Mouse (Mus musculus): ENCODE measurements around the gene Tmco1. TPM values are rescaled to one million over a fixed set of nuclear protein-coding genes. Genes with fewer than 3 reads are reported as not detected.
"Not testable (repeated sequence)": the region's sequence is repeated elsewhere in the genome, so short reads cannot be mapped to it uniquely, and the experiment has no call there.

The Tmco1 gene
- polyA plus RNA-seq, 1 experiment from 2014 or later = 76.2 TPM

DNA sequence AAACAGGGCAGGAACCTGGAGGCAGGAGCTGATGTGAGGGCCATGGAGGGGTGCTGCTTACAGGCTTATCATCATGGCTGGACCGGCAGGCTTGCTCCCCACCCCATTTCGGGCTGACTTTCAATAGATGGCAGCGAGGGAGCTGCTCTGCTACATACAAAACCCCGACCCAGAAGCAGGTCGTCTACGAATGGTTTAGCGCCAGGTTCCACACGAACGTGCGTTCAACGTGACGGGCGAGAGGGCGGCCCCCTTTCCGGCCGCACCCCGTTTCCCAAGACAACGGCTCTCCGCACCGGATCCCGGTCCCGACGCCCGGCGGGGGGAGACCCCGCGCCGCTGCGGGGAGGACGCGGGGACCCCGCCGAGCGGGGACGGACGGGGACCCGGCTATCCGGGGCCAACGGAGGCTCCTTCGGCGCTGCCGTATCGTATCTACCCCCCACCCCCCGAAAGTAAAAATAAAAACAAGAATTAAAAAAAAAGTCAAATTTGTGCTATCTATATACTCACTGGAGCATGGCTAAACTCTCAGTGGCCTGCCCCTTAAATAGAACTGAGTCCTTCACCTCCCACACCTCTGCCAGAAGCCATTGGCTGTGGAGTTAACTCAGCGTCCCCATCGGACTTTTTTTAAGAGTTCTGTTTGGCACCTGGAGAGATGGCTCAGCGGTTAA lies 32.1 kb downstream of the Tmco1 start:
- 1% methylated on average over 47 of the region's 47 CpGs for WGBS

DNA sequence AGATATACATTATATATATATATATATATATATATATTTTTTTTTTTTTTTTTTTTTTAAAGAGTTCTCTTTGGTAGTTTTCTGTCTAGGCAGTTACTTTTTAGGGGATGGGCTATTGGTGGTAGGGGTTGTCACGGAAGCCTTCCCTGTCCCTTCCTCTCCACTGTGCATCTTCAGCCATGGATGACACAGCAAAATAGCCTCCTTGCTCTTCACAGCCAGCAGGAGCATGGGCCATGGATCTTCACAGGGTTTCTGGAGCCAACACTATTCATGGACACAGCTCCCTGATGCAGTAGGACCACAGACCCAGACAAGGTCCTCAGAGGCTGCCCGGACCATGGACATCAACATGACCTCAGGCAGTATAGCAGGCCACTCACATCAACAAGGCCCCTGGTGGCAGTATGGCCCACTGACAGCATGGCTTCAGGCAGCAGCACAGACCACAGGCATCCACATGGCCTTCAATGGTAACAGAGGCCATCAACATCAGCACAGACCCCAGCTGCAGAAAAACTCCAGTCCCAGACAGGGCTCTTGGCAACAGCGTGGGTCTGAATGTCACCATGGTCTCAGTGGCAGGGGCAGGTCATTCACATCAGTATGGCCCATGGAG lies 32.8 kb downstream of the Tmco1 start:
- WGBS = 96% methylated on average over 3 of the region's 3 CpGs
- H3K4me2 ChIP-seq = no peak overlapping the region

More for the DNA sequence above, 32.1 kb downstream of the Tmco1 start:
- Histone ChIP-seq H3K27ac (replicated peaks) (no peak overlapping the region), H3K4me3 (replicated peaks) (peak overlapping the region; percentile 41), H3K36me3 (no peaks in the 10 kb centered on the region), H3K9me3 (replicated peaks) (no peaks in the 10 kb centered on the region), H3K4me2 (peak overlapping the region; percentile 75), H3K27me3 (replicated peaks) (peaks cover 9% of the 10 kb centered on the region), H3K9ac (replicated peaks) (peak overlapping the region; percentile 11; the same call in 1 of the 2 replicates), H3K4me1 (peaks cover 5% of the 10 kb centered on the region; the same call in 1 of the 2 replicates)
- ATAC-seq (ENCODE audit: low FRiP score) = 0 out of 2 replicates have a peak, but pooled peaks have one; percentile 21

DNA sequence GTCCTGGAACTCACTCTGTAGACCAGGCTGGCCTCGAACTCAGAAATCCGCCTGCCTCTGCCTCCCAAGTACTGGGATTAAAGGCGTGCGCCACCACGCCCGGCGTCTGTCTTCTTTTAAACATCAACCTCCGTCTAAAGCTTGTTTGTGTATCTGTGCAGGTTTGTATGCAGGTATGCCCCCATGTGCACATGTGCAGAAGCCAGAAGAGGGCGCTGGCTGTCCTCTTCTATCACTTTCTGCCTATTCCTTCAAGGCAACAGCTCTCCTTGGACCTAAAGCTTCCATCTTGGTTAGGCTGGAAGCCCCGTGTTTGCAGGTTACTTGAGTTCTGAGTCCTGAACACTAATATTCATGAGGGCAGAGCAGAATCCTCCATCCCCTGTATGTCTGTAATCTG lies 34.7 kb downstream of the Tmco1 start:
- Histone ChIP-seq H3K27me3 (replicated peaks) (peaks cover 9% of the 10 kb centered on the region), H3K9ac (replicated peaks) (no peak overlapping the region), H3K4me1 (0 out of 2 replicates have a peak, but pooled peaks cover 5% of the 10 kb centered on the region), H3K4me3 (replicated peaks) (no peak overlapping the region), H3K27ac (replicated peaks) (no peak overlapping the region), H3K4me2 (no peak overlapping the region), H3K9me3 (replicated peaks) (no peaks in the 10 kb centered on the region), H3K36me3 (no peaks in the 10 kb centered on the region)
- no peak for ATAC-seq (ENCODE audit: low FRiP score)
- WGBS = 93% methylated on average over 10 of the region's 10 CpGs

More for the DNA sequence above, 32.8 kb downstream of the Tmco1 start:
- Histone ChIP-seq H3K4me1 (peaks cover 5% of the 10 kb centered on the region; the same call in 1 of the 2 replicates), H3K36me3 (no peaks in the 10 kb centered on the region), H3K27ac (replicated peaks) (no peak overlapping the region), H3K9me3 (replicated peaks) (no peaks in the 10 kb centered on the region), H3K4me3 (replicated peaks) (no peak overlapping the region), H3K9ac (replicated peaks) (no peak overlapping the region), H3K27me3 (replicated peaks) (peaks cover 9% of the 10 kb centered on the region)
- no peak for ATAC-seq (ENCODE audit: low FRiP score)

DNA sequence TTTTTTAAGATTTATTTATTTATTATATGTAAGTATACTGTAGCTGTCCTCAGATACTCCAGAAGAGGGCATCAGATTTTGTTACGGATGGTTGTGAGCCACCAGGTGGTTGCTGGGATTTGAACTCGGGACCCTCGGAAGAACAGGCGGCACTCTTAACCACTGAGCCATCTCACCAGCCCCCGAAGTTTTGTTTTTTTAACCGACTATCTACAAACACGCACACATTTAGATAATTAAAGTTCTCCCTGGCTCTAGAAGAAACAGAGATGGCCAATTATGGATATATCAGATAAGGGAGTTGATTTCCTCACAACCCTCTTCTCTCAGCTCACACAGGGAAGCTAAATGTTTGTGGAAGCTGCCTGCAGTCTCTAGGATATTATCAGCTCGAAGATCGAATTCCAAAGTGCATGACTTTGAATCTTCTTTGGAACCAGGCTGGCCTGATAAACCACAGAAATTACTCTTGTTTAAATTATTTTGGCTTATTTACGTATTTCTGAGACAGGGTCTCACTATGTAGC lies 37.9 kb downstream of the Tmco1 start:
- H3K9ac ChIP-seq (replicated peaks); H3K9me3 ChIP-seq (replicated peaks); ATAC-seq (ENCODE audit: low FRiP score); H3K27ac ChIP-seq (replicated peaks); H3K4me2 ChIP-seq; H3K4me3 ChIP-seq (replicated peaks); H3K36me3 ChIP-seq; H3K27me3 ChIP-seq (replicated peaks): not testable (repeated sequence)
- peaks cover 10% of the 10 kb centered on the region for H3K4me1 ChIP-seq
- 93% methylated on average over 10 of the region's 10 CpGs for WGBS

DNA sequence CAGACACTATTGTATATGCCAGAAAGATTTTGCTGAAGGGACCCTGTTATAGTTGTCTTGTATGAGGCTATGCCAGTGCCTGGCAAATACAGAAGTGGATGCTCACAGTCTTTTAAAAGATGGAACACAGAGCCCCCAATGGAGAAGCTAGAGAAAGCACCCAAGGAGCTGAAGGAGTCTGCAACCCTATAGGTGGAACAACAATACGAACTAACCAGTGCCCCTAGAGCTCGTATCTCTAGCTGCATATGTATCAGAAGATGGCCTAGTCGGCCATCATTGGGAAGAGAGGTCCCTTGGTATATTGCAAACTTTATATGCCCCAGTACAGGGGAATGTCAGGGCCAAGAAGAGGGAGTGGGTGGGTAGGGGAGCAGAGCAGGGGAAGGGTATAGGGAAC lies 41.0 kb downstream of the Tmco1 start:
- ATAC-seq (ENCODE audit: low FRiP score); H3K36me3 ChIP-seq; H3K27me3 ChIP-seq (replicated peaks); H3K4me3 ChIP-seq (replicated peaks); H3K9me3 ChIP-seq (replicated peaks); H3K9ac ChIP-seq (replicated peaks): not testable (repeated sequence)
- H3K27ac ChIP-seq (replicated peaks) = 0 out of 2 replicates have a peak overlapping the region, but pooled peaks have one; percentile 81
- 53% methylated on average over 3 of the region's 3 CpGs for WGBS
- peaks cover 12% of the 10 kb centered on the region for H3K4me1 ChIP-seq
- peak overlapping the region; percentile 85; the same call in 1 of the 2 replicates for H3K4me2 ChIP-seq

DNA sequence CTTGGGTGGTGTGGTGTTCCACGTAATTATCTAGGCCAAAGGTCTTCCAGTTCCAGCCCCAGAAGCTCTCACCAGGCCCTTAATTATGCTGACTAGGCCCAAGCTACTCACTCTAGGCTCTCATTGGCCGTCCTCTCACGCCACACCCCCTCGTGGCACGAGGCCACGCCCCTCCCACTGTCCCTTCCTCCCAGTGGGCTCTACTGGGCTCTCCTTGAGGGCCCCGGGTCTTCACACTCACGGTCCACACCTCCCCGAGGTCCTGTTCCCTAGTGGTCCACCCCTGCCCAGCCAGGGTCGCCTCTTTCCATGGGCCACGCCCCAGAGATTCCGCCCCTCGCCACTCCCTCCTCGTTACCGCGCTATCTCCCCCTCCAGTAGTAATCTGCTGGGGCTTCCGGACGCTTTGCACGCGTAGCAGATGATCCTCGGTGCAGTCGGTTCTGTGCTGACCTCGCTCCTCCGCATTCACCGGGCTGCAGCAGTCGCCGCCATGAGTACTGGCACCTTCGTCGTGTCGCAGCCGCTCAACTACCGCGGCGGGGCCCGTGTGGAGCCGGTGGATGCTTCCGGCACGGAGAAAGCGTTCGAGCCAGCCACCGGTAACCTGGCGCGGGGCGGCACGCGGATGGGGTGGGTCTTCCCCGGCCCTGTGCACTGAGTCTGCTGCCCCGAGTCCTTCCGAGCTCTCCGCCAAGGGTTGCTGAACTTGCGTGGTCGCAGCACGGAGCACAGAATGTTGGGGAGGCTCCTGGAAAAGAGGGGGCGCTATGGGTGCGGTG lies 41.8 kb downstream of the Tmco1 start, which contains the start of gene Aldh9a1:
TSS of gene Aldh9a1 (plus strand) at position 177 of the 782 bp plus-strand sequence.
- ATAC-seq (ENCODE audit: low FRiP score) = peak; percentile 97
- peak within 1 kb of the TSS; percentile 81 for H3K27ac ChIP-seq (replicated peaks)
- H3K27me3 ChIP-seq (replicated peaks) = no peaks in the 10 kb centered on the region
- H3K4me1 ChIP-seq = peaks cover 12% of the 10 kb centered on the region
- WGBS = under 1% methylated on average over 55 of the region's 55 CpGs
- peak within 1 kb of the TSS; percentile 79 for H3K4me3 ChIP-seq (replicated peaks)
- H3K36me3 ChIP-seq = peaks cover 9% of the 10 kb centered on the region
- H3K9ac ChIP-seq (replicated peaks) = peak within 1 kb of the TSS; percentile 77
- H3K9me3 ChIP-seq (replicated peaks) = no peaks in the 10 kb centered on the region
- peak within 1 kb of the TSS; percentile 85 for H3K4me2 ChIP-seq

DNA sequence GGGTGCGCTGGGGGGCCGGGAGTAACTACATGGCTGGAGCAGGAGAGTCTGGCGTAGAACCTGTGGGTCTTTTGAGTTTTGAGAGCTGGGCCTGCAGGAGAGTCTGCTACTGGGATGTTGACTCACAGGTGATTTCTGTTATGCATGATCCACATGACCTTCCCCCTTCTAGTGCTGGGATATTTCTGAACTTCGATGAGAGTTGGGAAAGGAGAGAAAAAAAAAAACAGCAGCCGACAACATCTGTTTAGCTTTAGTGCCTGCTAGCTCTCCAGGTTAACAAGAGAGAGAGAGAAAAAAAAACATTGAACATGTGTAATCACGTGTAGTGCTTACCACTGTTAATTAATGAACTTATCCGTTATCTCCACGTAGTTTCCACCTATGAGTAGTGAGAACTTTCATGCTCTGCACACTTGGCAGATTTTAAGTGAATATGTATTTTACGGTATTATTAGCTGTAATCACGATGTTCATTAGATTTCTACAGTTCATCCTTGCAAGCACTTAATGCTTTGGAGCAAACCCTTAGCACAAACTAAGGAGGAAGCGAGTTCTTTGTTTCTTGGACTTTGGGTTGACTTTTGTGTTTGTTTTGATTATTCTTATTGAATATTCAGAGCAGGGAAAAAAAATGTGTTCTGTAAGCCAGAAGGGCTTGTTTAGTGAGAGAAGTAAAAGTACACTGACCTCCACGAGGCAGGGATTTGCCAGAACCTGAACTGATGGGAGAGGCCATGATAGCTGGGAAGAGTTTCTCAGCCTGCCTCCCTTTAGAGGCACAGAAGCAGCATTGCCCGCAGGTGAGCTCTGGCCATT lies 42.6 kb downstream of the Tmco1 start:
- ATAC-seq (ENCODE audit: low FRiP score) = no peak
- peaks cover 12% of the 10 kb centered on the region for H3K4me1 ChIP-seq
- no peaks in the 10 kb centered on the region for H3K27me3 ChIP-seq (replicated peaks)
- peak overlapping the region; percentile 85 for H3K4me2 ChIP-seq
- H3K9me3 ChIP-seq (replicated peaks) = no peaks in the 10 kb centered on the region
- 34% methylated on average over 13 of the region's 13 CpGs for WGBS
- peak overlapping the region; percentile 77 for H3K9ac ChIP-seq (replicated peaks)
- peak overlapping the region; percentile 79 for H3K4me3 ChIP-seq (replicated peaks)
- peaks cover 14% of the 10 kb centered on the region for H3K36me3 ChIP-seq
- peak overlapping the region; percentile 81 for H3K27ac ChIP-seq (replicated peaks)

DNA sequence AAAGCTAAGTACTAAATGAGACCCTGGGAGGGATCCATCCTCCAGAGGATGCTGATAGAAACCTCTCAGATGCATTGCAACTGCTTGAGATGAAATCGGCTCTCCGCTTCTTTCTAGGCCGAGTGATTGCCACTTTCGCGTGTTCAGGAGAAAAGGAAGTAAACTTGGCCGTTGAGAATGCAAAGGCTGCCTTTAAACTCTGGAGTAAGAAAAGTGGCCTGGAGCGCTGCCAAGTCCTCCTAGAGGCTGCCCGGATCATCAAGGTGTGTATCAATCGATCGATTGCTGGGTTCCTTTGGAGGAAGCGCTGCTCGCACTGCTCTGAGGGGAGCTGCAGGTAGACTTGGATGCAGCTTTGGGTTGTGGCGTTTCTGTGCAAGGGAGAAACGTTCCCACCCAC lies 44.2 kb downstream of the Tmco1 start:
- no peak overlapping the region for H3K9ac ChIP-seq (replicated peaks)
- H3K4me1 ChIP-seq = peaks cover 12% of the 10 kb centered on the region
- no peaks in the 10 kb centered on the region for H3K9me3 ChIP-seq (replicated peaks)
- no peak overlapping the region for H3K4me2 ChIP-seq
- ATAC-seq (ENCODE audit: low FRiP score) = no peak
- WGBS = 91% methylated on average over 14 of the region's 14 CpGs
- H3K36me3 ChIP-seq = peaks cover 30% of the 10 kb centered on the region
- no peaks in the 10 kb centered on the region for H3K27me3 ChIP-seq (replicated peaks)
- H3K27ac ChIP-seq (replicated peaks) = no peak overlapping the region
- no peak overlapping the region for H3K4me3 ChIP-seq (replicated peaks)

DNA sequence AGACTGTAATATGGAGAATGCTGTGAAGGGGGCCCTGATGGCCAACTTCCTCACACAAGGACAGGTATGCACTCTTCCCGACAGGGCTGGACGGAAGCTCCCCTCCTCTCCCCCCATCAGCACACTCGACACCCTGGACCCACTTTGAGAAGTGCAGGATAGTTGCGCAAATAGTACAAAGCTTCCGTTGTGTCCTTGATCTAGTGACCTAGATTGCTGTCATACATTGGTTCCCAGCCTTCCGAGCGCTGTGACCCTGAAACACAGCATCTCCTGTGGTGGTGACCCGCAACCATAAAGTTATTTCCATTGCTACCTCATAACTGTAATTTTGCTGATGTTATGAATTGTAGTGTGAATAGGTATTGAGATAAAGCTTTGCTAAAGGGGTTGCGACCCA lies 49.2 kb downstream of the Tmco1 start:
- H3K4me3 ChIP-seq (replicated peaks) = no peak overlapping the region
- peaks cover 53% of the 10 kb centered on the region for H3K36me3 ChIP-seq
- H3K27ac ChIP-seq (replicated peaks) = no peak overlapping the region
- WGBS = 95% methylated on average over 9 of the region's 9 CpGs
- no peaks in the 10 kb centered on the region for H3K9me3 ChIP-seq (replicated peaks)
- no peak overlapping the region for H3K9ac ChIP-seq (replicated peaks)
- H3K4me2 ChIP-seq = no peak overlapping the region
- no peak for ATAC-seq (ENCODE audit: low FRiP score)
- no peaks in the 10 kb centered on the region for H3K27me3 ChIP-seq (replicated peaks)
- H3K4me1 ChIP-seq = no peaks in the 10 kb centered on the region

DNA sequence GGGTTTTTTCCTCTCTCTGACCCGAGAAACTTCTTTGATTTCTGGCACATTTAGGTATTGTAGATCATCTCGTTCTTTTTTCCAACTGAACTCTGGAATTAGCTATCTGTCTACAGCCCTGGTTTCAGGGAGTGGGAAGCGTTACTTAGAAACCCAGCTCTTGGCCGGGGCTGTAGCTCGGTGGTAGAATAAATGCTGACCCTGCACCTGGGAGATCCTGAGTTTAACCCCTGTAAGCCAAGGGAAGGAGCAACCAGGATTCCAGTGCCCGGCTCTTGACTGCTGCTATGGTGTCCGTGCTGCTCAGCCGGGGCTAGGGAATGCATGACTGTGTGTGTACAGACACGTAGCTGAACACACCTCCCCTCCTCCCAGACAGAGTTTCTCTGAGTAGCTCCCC lies 50.6 kb downstream of the Tmco1 start:
- H3K27ac ChIP-seq (replicated peaks) = no peak overlapping the region
- 85% methylated on average over 9 of the region's 9 CpGs for WGBS
- no peaks in the 10 kb centered on the region for H3K9me3 ChIP-seq (replicated peaks)
- no peak overlapping the region for H3K9ac ChIP-seq (replicated peaks)
- no peaks in the 10 kb centered on the region for H3K4me1 ChIP-seq
- no peak overlapping the region for H3K4me3 ChIP-seq (replicated peaks)
- no peak overlapping the region for H3K4me2 ChIP-seq
- ATAC-seq (ENCODE audit: low FRiP score) = no peak
- peaks cover 53% of the 10 kb centered on the region for H3K36me3 ChIP-seq
- no peaks in the 10 kb centered on the region for H3K27me3 ChIP-seq (replicated peaks)

DNA sequence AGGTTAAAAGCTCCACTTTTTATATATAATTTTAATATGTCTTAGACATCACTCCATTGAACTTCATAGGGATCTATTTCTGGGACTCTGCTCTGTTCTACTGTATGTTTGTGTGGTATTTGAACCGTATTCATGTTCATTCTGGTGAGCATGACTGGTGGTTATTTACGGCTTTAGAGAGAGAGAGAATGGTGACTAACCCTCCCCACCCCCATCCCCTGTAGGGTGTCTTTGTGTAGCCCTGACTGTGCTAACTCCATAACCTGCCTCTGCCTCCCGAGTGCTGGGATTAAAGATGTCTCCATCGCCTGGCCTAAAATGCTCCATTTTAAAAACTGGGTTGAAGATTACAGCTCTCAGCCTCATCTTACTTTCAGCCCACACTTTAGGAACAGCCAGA lies 52.1 kb downstream of the Tmco1 start:
- H3K4me1 ChIP-seq = no peaks in the 10 kb centered on the region
- no peak for ATAC-seq (ENCODE audit: low FRiP score)
- no peak overlapping the region for H3K9ac ChIP-seq (replicated peaks)
- no peak overlapping the region for H3K27ac ChIP-seq (replicated peaks)
- peaks cover 48% of the 10 kb centered on the region for H3K36me3 ChIP-seq
- H3K9me3 ChIP-seq (replicated peaks) = no peaks in the 10 kb centered on the region
- no peak overlapping the region for H3K4me3 ChIP-seq (replicated peaks)
- H3K27me3 ChIP-seq (replicated peaks) = no peaks in the 10 kb centered on the region
- H3K4me2 ChIP-seq = no peak overlapping the region
- WGBS = 38% methylated on average over 4 of the region's 4 CpGs
